Mouse (Mus musculus): ENCODE measurements around the gene Gm27029.

- TF ChIP-seq CTCF (IDR thresholded peaks at IDR 0.05; ENCODE audit: control insufficient read depth, insufficient read depth, low read length) (no peak), POLR2A (IDR thresholded peaks at IDR 0.05; ENCODE audit: borderline replicate concordance, control insufficient read depth, low read depth, low read length) (no peak)
Measured at GRCm38 (mm10) chr11:101419610-101420009, 5.0 kb downstream of the Gm27029 start.

Measured in bone marrow, adult 2 months (tissue).